Mouse (Mus musculus) brain, embryonic 14.5 days (tissue): ENCODE measurements around the gene Ptger1. TPM values are rescaled to one million over a fixed set of nuclear protein-coding genes. Genes with fewer than 3 reads are reported as not detected.

Experiments used
- DNase-seq: peaks from one replicate; pipeline ENCODE4 v3.0.0-alpha.2; 2011; ENCODE audit warnings: low read depth
- CTCF ChIP-seq: fragments of 200-500 bp; IDR thresholded peaks from 2 replicates; pipeline ENCODE4 v1.5.1; 2012; ENCODE audit warnings: inconsistent platforms, mild to moderate bottlenecking, moderate library complexity, borderline replicate concordance; ENCODE audit not compliant: insufficient read depth, insufficient read length; ENCODE audit errors: extremely low read depth
- POLR2A ChIP-seq: fragments of 200-500 bp; IDR thresholded peaks from 2 replicates; pipeline ENCODE4 v1.6.1; 2012; ENCODE audit warnings: mild to moderate bottlenecking, inconsistent platforms, borderline replicate concordance; ENCODE audit not compliant: poor library complexity, insufficient read depth, insufficient read length, severe bottlenecking; ENCODE audit errors: extremely low read depth
- polyA plus RNA-seq: library from polyadenylated mRNA; depleted of rRNA; stranded (reverse); fragments of >200 nt; gene quantifications from 2 replicates; pipeline ENCODE4 v1.2.3, GENCODE M21; 2012

The Ptger1 gene
- polyA plus RNA-seq, 1 experiment: 1.4 TPM

GRCm38 (mm10) chr8:83693609-83694236 is 27.2 kb downstream of the Ptger1 start:
- no peak for DNase-seq
- no peak for TF ChIP-seq POLR2A
- no peak for TF ChIP-seq CTCF

- TF ChIP-seq POLR2A (no peak), CTCF (no peak)
- DNase-seq: no peak
Observed at GRCm38 (mm10) chr8:83694369-83695160, 28.1 kb downstream of the Ptger1 start.

- TF ChIP-seq CTCF (no peak), POLR2A (no peak)
- DNase-seq: no peak
Observed at GRCm38 (mm10) chr8:83695351-83696106, 29.1 kb downstream of the Ptger1 start.

GRCm38 (mm10) chr8:83697374-83698220 is 31.1 kb downstream of the Ptger1 start:
- no peak for TF ChIP-seq POLR2A
- no peak for TF ChIP-seq CTCF
- DNase-seq: peak; percentile 11

GRCm38 (mm10) chr8:83698291-83698660 is 31.8 kb downstream of the Ptger1 start:
- peak; percentile 49 for DNase-seq
- TF ChIP-seq CTCF (no peak), POLR2A (no peak)

- DNase-seq: peak; percentile 91
- peak; percentile 19; the same call in 1 of the 2 replicates for TF ChIP-seq CTCF
- TF ChIP-seq POLR2A: peak; percentile 92
Observed at GRCm38 (mm10) chr8:83698661-83699453, 32.4 kb downstream of the Ptger1 start, which contains the start of gene Pkn1. TSS of gene Pkn1 (minus strand) at chr8:83699179.

- DNase-seq: no peak
- TF ChIP-seq CTCF: no peak
- TF ChIP-seq POLR2A: no peak
Observed at GRCm38 (mm10) chr8:83699566-83699965, 33.1 kb downstream of the Ptger1 start.

GRCm38 (mm10) chr8:83700423-83701085 is 34.1 kb downstream of the Ptger1 start:
- DNase-seq: peak; percentile 34
- no peak for TF ChIP-seq CTCF
- TF ChIP-seq POLR2A: no peak

- no peak for TF ChIP-seq CTCF
- TF ChIP-seq POLR2A: no peak
- no peak for DNase-seq
Observed at GRCm38 (mm10) chr8:83703426-83703825, 36.9 kb downstream of the Ptger1 start.

- DNase-seq: no peak
- TF ChIP-seq POLR2A (no peak), CTCF (no peak)
Observed at GRCm38 (mm10) chr8:83706411-83706810, 39.9 kb downstream of the Ptger1 start.

- DNase-seq: no peak
- no peak for TF ChIP-seq CTCF
- no peak for TF ChIP-seq POLR2A
Observed at GRCm38 (mm10) chr8:83707554-83707953, 41.1 kb downstream of the Ptger1 start.
